Mouse (Mus musculus): Measurements from ENCODE around the gene Elavl2. TPM values are rescaled to one million over a fixed set of nuclear protein-coding genes. Genes with fewer than 3 reads are reported as not detected.
A peak's percentile ranks its signal among the peaks of the same experiment; 100 is the strongest.

The Elavl2 gene
- total and polyA plus RNA-seq, 2 experiments from 2014 or later, result 80.6 to 107 TPM

DNA sequence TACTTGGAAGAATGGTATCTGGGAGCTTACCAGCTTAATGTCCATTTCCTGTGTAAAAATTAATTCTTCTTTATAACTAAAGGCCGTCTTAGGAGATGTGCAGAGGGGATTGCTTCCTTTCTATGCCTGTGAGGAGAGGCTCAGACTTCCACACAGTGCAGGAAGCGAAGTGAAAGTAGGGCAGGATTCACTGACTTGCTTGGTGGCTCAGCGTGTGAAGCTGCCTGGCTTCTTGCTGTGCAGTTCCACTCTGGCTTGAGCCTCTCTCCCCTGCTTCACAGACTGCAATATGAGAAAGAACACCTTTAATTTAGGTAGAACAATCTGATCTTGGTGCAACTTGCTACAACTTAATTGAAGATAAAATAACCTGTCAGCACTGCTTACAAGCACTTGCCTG is 172.2 kb downstream of the Elavl2 start:
- 77% methylated on average over 3 of the region's 3 CpGs for WGBS
- H3K9me3 ChIP-seq (ENCODE audit: low read length), result no peaks in the 10 kb centered on the region
- no peak overlapping the region for H3K4me2 ChIP-seq (ENCODE audit: low read depth, low read length, poor library complexity, severe bottlenecking)
- DNase-seq (ENCODE audit: low spot score) (no peak), ATAC-seq (ENCODE audit: low FRiP score) (no peak)
- H3K27me3 ChIP-seq (ENCODE audit: insufficient read depth, low read length), result no peaks in the 10 kb centered on the region
- no peak overlapping the region for H3K4me3 ChIP-seq (ENCODE audit: low read depth, low read length)
- no peak overlapping the region for H3K27ac ChIP-seq (ENCODE audit: low read depth, low read length)
- no peak for TF ChIP-seq CTCF (IDR thresholded peaks at IDR 0.05)
- peaks cover 13% of the 10 kb centered on the region; the same call in 1 of the 2 replicates for H3K36me3 ChIP-seq (ENCODE audit: insufficient read depth, low read length)
- H3K9ac ChIP-seq (replicated peaks; ENCODE audit: low read length, poor library complexity, severe bottlenecking), result no peak overlapping the region
- no peaks in the 10 kb centered on the region for H3K4me1 ChIP-seq (ENCODE audit: insufficient read depth, low read length)

DNA sequence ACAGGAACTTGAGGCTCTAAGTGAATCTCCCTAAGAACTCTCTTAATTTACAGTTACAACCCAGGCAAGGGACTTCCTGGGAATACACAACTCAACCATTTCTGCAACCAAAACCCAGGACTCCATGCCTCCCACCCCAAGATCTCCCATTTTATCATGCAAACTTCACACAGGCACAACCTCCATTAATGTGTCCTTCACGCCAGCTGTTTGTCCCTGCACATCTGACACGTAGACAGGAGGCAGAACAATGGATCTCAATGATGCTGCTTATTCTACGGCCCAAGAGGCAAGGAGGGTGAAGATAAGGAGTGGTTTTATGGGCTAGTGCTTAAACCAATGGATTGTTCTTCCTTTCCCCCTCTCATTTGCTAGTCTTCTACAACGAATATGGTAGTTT is 176.8 kb downstream of the Elavl2 start:
- no peak for TF ChIP-seq CTCF (IDR thresholded peaks at IDR 0.05)
- no peak overlapping the region for H3K9ac ChIP-seq (replicated peaks; ENCODE audit: low read length, poor library complexity, severe bottlenecking)
- ATAC-seq (ENCODE audit: low FRiP score), result no peak
- no peak overlapping the region for H3K27ac ChIP-seq (ENCODE audit: low read depth, low read length)
- no peak overlapping the region for H3K4me2 ChIP-seq (ENCODE audit: low read depth, low read length, poor library complexity, severe bottlenecking)
- 93% methylated on average over 4 of the region's 4 CpGs for WGBS
- no peaks in the 10 kb centered on the region for H3K27me3 ChIP-seq (ENCODE audit: insufficient read depth, low read length)
- no peaks in the 10 kb centered on the region for H3K4me1 ChIP-seq (ENCODE audit: insufficient read depth, low read length)
- no peaks in the 10 kb centered on the region for H3K9me3 ChIP-seq (ENCODE audit: low read length)
- DNase-seq (ENCODE audit: low spot score), result no peak
- H3K4me3 ChIP-seq (ENCODE audit: low read depth, low read length), result no peak overlapping the region
- H3K36me3 ChIP-seq (ENCODE audit: insufficient read depth, low read length), result peaks cover 18% of the 10 kb centered on the region

DNA sequence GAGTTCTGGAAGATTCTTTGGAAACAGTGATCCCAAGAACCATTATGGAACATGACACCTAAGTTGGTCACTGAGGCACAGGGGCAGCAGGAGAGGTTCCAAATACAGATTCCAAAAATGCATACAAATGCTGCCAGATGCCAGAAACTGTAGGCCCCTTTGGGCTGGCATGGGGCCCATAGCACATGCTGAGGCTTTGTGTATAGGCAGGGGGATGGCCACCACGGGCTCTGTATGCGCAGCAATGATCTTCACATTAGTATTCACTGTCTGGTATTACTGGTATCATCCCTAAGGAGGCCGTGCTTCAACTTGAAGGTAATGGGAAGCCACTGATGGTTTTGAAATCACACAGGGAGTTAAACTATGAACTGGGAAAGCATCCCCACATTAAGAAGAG is 181.3 kb downstream of the Elavl2 start:
- Histone ChIP-seq H3K4me2 (ENCODE audit: low read depth, low read length, poor library complexity, severe bottlenecking) (no peak overlapping the region), H3K4me3 (ENCODE audit: low read depth, low read length) (no peak overlapping the region), H3K9me3 (ENCODE audit: low read length) (no peaks in the 10 kb centered on the region), H3K27ac (ENCODE audit: low read depth, low read length) (no peak overlapping the region), H3K27me3 (ENCODE audit: insufficient read depth, low read length) (no peaks in the 10 kb centered on the region), H3K36me3 (ENCODE audit: insufficient read depth, low read length) (peaks cover 8% of the 10 kb centered on the region; the same call in 1 of the 2 replicates), H3K4me1 (ENCODE audit: insufficient read depth, low read length) (no peaks in the 10 kb centered on the region), H3K9ac (replicated peaks; ENCODE audit: low read length, poor library complexity, severe bottlenecking) (no peak overlapping the region)
- DNase-seq (ENCODE audit: low spot score) (peak; percentile 3), ATAC-seq (ENCODE audit: low FRiP score) (no peak)
- 67% methylated on average over 3 of the region's 3 CpGs for WGBS
- TF ChIP-seq CTCF (IDR thresholded peaks at IDR 0.05), result no peak

DNA sequence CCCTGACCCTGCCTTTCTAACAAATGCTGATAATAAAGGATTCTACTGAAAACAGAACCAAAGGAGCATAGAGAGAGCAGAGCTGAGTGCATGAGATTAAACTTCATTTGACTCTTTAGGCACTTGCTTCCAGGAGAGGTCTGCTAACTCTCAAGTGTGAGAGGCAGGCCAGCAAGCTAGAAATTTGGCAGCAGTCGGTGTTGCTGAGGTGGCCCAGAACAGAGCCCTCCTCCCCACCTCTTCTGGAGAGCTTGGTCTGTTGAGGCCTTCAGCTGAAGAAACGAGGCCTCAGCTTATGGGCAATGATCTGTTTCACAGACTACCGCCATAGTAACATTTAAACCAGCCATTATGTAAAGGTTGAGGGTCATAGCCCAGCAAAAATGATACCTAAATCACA is 186.7 kb downstream of the Elavl2 start:
- no peak overlapping the region for H3K4me2 ChIP-seq (ENCODE audit: low read depth, low read length, poor library complexity, severe bottlenecking)
- H3K9me3 ChIP-seq (ENCODE audit: low read length), result no peaks in the 10 kb centered on the region
- peaks cover 8% of the 10 kb centered on the region; the same call in 1 of the 2 replicates for H3K36me3 ChIP-seq (ENCODE audit: insufficient read depth, low read length)
- WGBS, result 85% methylated on average over 3 of the region's 3 CpGs
- H3K4me3 ChIP-seq (ENCODE audit: low read depth, low read length), result no peak overlapping the region
- H3K27me3 ChIP-seq (ENCODE audit: insufficient read depth, low read length), result no peaks in the 10 kb centered on the region
- DNase-seq (ENCODE audit: low spot score) (no peak), ATAC-seq (ENCODE audit: low FRiP score) (no peak)
- no peak overlapping the region for H3K27ac ChIP-seq (ENCODE audit: low read depth, low read length)
- no peak overlapping the region for H3K9ac ChIP-seq (replicated peaks; ENCODE audit: low read length, poor library complexity, severe bottlenecking)
- no peak for TF ChIP-seq CTCF (IDR thresholded peaks at IDR 0.05)
- H3K4me1 ChIP-seq (ENCODE audit: insufficient read depth, low read length), result no peaks in the 10 kb centered on the region

DNA sequence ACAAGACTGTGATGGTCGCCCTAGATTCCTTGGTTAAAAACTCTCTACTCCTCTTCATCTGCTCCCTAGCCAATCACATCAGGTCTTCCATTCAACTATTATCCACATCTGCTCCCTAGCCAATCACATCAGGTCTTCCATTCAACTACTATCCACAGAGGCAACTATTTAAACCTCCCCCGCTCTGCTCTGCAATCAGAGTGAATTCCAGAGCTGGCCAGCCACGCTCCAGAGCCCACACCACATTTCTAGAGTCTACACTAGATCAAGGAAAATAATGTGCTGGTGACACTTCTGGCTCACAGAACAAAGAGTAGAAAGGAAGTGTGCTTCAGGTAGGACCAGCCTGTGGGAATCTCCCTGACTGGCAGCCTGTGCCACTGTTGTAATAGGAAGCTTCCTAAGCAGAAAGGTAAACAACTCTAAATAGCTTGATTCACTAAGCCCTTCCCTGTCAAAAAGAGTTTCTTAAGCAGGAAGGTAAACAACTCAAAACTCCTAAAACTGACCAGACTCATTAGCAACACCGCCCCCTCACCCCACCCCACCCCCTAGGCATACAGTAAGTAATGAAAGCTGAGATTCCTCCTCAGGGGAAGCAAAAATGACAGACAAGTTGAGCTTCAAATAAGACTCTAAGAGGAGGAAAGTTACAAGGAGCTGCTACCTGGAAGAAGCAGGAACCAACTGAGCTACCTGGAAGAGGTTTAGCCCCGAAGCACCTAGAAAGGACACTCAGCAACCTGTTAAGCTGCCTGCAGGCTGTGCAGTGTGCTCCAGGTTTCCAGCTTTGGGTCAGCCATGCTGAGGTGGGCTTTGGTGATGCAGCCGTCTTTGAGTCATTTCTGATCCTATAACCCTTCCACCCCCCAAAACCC is 191.9 kb downstream of the Elavl2 start:
- ATAC-seq (ENCODE audit: low FRiP score), result 0 out of 2 replicates have a peak, but pooled peaks have one; percentile 38

More for the DNA sequence above, 191.9 kb downstream of the Elavl2 start:
- Histone ChIP-seq H3K4me1 (ENCODE audit: insufficient read depth, low read length) (no peaks in the 10 kb centered on the region), H3K27ac (ENCODE audit: low read depth, low read length) (no peak overlapping the region), H3K36me3 (ENCODE audit: insufficient read depth, low read length) (peaks cover 8% of the 10 kb centered on the region; the same call in 1 of the 2 replicates), H3K9ac (replicated peaks; ENCODE audit: low read length, poor library complexity, severe bottlenecking) (no peak overlapping the region), H3K27me3 (ENCODE audit: insufficient read depth, low read length) (no peaks in the 10 kb centered on the region), H3K4me3 (ENCODE audit: low read depth, low read length) (no peak overlapping the region), H3K4me2 (ENCODE audit: low read depth, low read length, poor library complexity, severe bottlenecking) (no peak overlapping the region), H3K9me3 (ENCODE audit: low read length) (no peaks in the 10 kb centered on the region)
- DNase-seq (ENCODE audit: low spot score), result no peak
- WGBS, result 62% methylated on average over 6 of the region's 6 CpGs
- TF ChIP-seq CTCF (IDR thresholded peaks at IDR 0.05), result no peak

Small RNA genes lying within 50 kb of the gene (microRNA-seq; reads per million reads assigned to microRNA genes)
- gene Mir6402 (ENCODE audit: borderline number of aligned reads), result not detected
